Mouse (Mus musculus): ENCODE results near the gene Acot12.

DNA sequence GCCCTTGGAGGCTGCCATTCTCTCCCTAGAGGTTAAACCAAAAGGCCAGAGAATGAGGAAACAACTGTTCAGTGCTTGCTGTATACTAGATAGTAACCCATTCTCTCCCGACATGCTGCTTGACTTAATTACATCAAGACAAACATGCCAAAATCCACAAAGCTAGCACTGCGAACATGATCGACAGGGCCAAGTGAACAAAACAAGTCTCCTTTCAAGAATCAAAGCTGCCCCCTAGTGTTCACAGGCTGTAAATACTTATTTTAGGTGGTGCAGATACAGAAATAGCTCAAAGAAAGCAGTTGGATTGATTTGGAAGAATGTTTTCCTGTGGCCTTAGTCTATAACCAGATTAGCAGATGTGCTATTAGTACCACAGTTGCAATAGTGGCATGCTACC, 44.3 kb upstream of the Acot12 start:
- TF ChIP-seq EP300 (IDR thresholded peaks at IDR 0.05) (no peak), CTCF (IDR thresholded peaks at IDR 0.05) (peak; percentile 74)
